Mouse (Mus musculus): ENCODE data around the gene Acot10.

GRCm38 (mm10) chr15:20667989-20668388 lies 1.4 kb upstream of the Acot10 start:
- TF ChIP-seq CTCF (IDR thresholded peaks at IDR 0.05; ENCODE audit: low read depth): no peak
- no peak for TF ChIP-seq EP300 (IDR thresholded peaks at IDR 0.05; ENCODE audit: low read depth)
